Mouse (Mus musculus) kidney, adult 11 months (tissue): Measurements from ENCODE around the gene Serpina5.
A peak's percentile ranks its signal among the peaks of the same experiment; 100 is the strongest.
"Not testable (repeated sequence)": the region's sequence is repeated elsewhere in the genome, so short reads cannot be mapped to it uniquely, and the experiment has no call there.

ENCODE experiments used
- DNase-seq: peaks from one replicate; pipeline ENCODE4 v3.0.0; 2022

The Serpina5 gene

DNA sequence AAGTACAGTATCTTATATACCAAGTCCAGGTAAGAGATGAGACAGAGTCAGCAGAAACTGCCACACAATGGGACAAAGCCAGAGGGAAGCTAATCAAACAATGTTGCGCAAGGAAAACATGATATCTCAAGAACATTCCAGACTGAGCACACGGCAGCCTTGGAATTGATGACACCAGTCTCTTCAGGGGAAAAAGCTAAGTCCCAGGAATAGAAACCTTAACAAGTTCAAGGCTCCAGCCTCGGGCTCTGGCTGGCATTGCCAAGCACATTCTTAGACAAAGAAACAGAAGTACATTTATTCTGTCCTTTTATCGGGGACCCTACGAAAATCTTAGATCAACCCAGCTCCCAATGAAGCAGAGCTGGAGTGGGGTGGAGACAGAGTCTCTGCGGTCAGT lies at the start of gene Serpina5:
Gene Serpina5 (plus strand): TSS at position 346 of the 400 bp plus-strand sequence.
- no peak for DNase-seq

DNA sequence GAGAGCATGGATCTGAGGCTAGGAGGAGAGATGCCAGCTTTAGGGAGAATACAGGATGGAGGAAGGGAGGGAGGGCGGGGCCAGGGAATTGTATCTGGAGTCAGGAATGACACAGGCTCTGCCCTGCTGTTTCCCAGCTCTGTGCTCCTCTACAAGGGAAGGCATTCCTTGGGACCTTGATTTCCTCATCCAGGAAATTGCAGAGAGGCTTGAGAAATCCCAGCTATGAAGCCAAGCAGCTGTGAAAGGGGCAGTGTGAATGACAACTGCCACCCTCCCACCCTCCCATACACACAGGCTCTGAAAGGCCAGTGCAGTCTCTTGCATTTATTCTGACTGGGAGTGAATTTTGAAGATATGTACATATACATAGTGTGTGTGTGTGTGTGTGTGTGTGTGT lies 46.9 kb upstream of the Serpina5 start:
- DNase-seq: no peak

- no peak for DNase-seq
Measured at GRCm38 (mm10) chr12:104055755-104056154, 45.2 kb upstream of the Serpina5 start.

DNA sequence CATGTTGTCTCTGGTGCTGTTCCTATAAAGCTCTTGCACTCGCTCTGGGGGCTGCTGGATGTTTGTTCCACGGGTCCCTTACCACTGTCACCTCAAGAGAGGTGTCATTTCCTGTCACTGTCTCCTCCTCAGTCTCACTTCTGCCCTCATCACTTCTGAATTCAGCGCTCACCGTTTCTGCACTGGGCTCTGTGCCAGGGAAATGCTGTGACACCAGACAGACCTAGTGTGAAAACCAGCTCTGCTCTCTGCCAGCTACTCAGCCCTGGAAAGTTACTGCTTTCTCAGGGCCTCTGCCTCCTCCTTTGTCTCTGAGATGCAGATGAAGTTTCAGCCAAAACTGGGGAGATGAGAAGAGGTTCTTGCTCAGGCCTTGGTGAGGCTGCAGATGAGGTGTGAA lies 43.9 kb upstream of the Serpina5 start:
- DNase-seq: no peak

GRCm38 (mm10) chr12:104057531-104057930 lies 43.4 kb upstream of the Serpina5 start:
- no peak for DNase-seq

DNA sequence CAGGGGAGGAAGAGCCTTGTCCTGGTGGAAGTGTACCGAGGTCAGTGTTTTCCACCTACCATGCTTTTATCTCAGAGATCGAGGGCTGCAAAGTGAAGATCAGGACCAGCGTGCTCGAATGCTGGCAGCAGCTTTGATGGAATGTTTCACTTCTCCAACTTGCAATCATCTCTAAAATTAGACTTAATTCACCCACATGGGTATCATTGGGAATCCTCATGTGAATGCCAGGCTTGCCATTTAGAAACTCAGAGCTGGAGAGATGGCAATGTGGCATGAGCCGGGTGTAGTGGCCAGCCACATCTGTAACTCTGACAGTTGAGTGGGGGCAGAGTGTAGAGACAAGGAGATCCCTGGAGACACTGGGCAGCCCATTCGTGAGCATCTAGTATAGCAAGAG lies 40.8 kb upstream of the Serpina5 start:
- DNase-seq: no peak

- DNase-seq: no peak
Measured at GRCm38 (mm10) chr12:104061862-104062261, 39.1 kb upstream of the Serpina5 start.

DNA sequence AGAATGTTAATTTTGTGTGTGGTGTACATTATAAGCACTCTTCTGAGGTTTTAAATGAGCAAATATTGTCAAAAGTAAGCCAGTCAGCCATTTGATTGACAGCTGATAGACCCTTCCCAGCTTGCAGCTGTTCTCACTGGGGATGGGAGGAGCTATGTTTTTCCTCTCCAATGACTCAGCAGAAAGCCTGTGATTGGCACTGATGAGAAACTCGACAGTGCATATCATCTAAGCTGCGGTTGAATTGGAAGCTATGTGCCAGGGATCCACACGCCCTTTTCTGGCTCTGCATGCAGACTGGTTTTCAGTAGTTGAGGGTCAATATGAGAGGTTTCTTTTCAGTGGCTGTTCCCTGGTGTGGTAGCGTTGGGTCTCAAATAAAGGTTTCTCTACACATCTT lies 36.4 kb upstream of the Serpina5 start:
- no peak for DNase-seq

- DNase-seq: no peak
Measured at GRCm38 (mm10) chr12:104064996-104065395, 35.9 kb upstream of the Serpina5 start.

DNA sequence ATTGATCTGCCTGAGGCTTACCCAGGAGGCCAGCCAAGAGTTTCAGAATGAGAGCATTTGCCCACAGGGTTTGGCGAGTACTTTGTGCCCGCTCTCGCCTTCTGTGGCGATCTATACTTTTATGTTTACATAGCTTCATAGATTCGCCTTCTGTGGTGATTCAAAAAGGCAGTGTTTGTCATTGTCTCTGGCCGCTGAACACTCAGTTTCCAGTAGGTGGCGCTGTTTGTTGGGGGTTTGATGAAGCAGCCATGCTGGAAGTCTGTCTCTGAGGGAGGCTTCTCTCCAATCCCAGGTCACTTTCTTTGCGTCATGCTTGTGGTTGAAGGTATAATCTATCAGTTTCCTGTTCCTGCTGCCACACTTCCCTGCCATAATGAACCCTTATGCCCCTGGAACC lies 34.7 kb upstream of the Serpina5 start:
- peak; percentile 36 for DNase-seq

GRCm38 (mm10) chr12:104067549-104067948 lies 33.4 kb upstream of the Serpina5 start:
- DNase-seq: peak; percentile 24

DNA sequence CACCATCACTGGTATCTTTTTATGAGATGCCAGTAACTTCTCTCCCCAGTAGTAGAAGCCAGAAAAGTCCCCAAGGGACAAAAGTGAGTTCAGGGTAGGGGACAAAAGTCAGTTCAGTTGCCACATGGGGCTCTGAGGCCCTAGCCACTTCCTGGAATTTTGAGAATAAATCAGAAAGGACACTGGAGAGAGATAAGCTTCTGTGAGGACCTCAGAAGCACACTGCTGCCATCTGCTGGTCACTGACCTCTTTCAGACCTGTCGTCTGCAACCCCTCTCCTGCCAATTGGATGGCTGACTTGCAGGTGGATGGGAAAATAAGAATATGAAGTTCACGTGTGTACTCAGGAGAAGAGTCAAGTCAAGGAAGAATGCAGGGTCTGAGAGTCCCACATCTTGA lies 31.3 kb upstream of the Serpina5 start:
- DNase-seq: peak; percentile 49

DNA sequence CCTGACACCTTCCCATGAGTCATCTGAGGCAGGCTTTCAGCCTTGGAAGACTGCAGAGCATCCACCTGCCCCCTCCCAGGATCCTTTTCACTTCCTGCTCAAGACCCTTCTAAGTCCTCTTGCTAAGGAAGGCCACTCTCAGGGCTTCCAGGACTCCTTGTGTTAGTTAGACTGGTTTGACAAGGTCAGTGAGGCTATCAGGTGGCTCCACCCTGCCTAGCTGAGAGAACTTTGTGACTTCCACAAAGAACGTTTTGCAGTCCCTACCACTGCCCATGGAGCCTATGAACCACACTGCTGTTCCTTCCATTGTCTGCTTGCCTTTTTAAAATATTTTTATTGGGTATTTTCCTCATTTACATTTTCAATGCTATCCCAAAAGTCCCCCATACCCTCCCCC lies 29.2 kb upstream of the Serpina5 start:
- DNase-seq: no peak

DNA sequence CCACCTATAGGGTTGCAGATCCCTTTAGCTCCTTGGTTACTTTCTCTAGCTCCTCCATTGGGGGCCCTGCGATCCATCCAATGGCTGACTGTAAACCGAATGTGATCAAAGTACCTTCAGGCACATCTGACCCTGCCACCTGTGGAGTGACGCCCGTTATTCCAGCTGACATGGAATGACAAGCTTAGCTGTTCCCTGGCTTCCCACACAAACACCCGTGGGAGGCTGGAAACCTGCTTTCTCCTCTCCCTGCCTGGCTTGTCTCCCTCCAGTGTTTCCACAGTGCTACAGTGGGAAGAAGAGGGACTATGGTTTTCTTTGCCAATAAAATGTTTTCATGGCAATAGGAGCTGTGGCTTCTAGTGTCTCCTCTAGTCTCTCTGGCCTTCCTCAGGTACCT lies 28.6 kb upstream of the Serpina5 start:
- DNase-seq: no peak

DNA sequence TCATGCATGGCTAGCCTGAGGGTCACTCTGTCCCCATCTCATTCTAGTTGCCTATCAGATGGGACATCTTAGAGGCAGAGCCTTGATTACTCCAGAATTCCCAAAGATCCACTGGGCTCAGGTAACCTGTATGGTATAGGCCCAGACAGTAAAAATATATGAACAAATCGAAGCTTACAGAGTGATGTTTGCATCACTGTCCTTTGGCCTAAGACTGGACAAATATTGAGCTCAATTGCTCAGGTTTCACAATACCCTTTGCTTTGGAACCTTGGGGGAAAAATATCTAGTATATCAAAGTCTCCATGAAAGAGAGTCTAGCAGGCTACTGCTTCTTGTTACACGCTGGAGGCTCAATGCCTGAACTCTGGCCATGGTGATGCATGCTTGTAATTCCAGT lies 10.8 kb upstream of the Serpina5 start:
- DNase-seq: no peak

- DNase-seq: no peak
Measured at GRCm38 (mm10) chr12:104091303-104091702, 9.6 kb upstream of the Serpina5 start.

GRCm38 (mm10) chr12:104105847-104106246 lies 4.9 kb downstream of the Serpina5 start:
- no peak for DNase-seq

- no peak for DNase-seq
Measured at GRCm38 (mm10) chr12:104106919-104107318, 6.0 kb downstream of the Serpina5 start.

DNA sequence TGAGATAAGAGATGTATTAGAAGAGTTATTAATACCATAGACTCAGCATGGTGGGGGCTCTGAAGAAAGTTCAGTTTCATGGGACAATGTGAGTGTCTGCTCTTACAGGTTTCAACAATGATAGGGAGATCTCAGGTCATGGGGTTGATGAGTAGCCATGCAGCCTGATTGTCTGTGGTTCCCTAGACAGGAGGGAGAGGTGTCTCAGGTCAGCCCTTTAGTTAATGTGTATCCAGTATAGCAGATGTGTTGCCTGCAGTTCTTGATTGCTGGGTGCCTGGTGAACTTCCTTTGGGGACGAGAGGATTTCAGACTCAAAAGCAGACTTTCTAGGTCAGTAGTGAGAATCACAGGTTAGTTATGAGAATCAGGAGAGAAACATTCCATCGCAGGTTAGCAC lies 7.6 kb downstream of the Serpina5 start:
- DNase-seq: peak; percentile 47

- DNase-seq: not testable (repeated sequence)
Measured at GRCm38 (mm10) chr12:104112333-104112732, 11.4 kb downstream of the Serpina5 start, which contains the start of gene Serpina3a. TSS of gene Serpina3a (plus strand) at chr12:104112724.

GRCm38 (mm10) chr12:104114921-104115579 lies 14.1 kb downstream of the Serpina5 start:
- DNase-seq: no peak

DNA sequence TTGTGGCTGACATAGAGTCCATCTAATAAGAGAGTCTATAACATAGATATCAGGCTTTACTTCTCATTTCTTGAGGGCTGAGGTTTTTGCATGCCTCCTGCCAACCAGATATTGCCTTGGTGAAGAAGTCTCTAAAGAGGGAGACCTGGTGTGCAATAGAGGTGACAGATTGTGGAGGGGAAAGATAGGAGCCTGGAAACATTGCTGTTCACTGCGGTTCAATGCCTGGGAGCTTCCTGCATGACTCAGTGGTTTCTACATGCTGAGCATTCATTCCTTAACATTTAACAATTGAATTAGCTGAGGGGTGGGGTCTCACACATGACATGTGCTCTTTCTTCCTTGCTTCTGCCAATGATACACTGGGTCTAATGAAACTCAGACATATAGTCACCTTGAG lies 22.2 kb downstream of the Serpina5 start:
- DNase-seq: no peak

GRCm38 (mm10) chr12:104123996-104124395 lies 23.1 kb downstream of the Serpina5 start:
- DNase-seq: no peak

DNA sequence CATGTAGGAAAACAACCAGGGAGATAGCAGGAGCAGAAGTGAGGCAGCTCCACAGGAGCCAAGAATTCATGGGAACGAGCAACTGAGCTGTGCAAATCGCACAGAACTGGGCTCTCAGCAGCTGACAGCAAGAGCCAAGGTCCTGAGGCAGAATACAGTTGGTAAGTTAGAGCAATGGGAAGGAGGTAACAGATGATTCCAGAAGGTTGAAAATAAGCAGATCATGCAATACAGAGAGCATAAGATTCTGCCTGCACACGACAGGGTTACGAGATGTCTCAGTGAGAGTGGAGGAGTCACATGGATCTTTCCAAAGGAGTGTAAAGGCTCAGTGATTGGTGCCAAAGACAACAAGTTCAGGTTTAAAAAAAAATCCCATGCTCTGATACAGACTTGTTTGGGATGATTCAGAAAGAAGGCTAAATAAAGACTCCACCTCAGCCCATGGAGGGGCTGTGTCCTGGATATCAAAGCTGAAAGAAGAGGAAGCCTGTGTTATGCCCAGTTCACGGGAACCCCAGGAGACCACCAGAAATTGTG lies 24.2 kb downstream of the Serpina5 start:
- no peak for DNase-seq

DNA sequence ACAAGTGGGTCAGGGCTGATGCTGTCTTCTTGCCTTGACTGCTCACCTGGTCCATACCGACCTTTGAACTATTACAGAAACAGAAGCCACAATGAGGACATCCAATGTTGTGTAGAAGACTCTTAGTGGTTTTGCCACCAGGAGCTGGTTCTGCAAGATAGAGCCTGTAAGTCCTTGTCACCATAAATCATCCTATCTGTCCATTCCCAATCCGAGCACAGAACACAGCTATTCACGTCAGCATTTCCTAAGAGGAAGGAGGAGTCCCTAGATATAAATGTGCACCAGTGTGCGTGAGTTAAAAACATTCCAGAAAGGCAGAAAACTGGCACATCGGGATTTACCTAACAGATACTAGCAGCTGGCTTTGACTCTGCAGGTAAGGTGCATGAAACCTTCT lies 26.8 kb downstream of the Serpina5 start, which contains the start of gene Serpina3b:
Gene Serpina3b (plus strand): TSS at position 301 of the 400 bp plus-strand sequence.
- DNase-seq: no peak
